Mouse (Mus musculus) hindbrain, embryonic 11.5 days (tissue): Measurements from ENCODE around the gene Fancd2. TPM values are rescaled to one million over a fixed set of nuclear protein-coding genes. Genes with fewer than 3 reads are reported as not detected.

Source experiments
- ATAC-seq: fragments of 200-750 bp; cut with Nextera tagmentation; 2 replicates; pipeline ENCODE4 v1.8.0; 2017; ENCODE audit warnings: mild to moderate bottlenecking, moderate TSS enrichment, moderate library complexity; ENCODE audit not compliant: low FRiP score
- DNase-seq: peaks from one replicate; pipeline ENCODE4 v3.0.0-alpha.2; 2015; ENCODE audit warnings: low spot score
- H3K27ac ChIP-seq: fragments of 300-500 bp; sonication (generic); 2 replicates; pipeline ENCODE4 v1.5.1; 2014; ENCODE audit warnings: mild to moderate bottlenecking, low read depth, low read length
- H3K27me3 ChIP-seq: fragments of 300-500 bp; sonication (generic); 2 replicates; pipeline ENCODE4 v1.6.1; 2014; ENCODE audit warnings: mild to moderate bottlenecking, low read length, moderate library complexity, mixed read lengths; ENCODE audit not compliant: control insufficient read depth, insufficient read depth
- H3K36me3 ChIP-seq: fragments of 300-500 bp; sonication (generic); 2 replicates; pipeline ENCODE4 v1.6.1; 2014; ENCODE audit warnings: mild to moderate bottlenecking, low read length, moderate library complexity, mixed read lengths; ENCODE audit not compliant: control insufficient read depth, insufficient read depth
- H3K4me1 ChIP-seq: fragments of 300-500 bp; sonication (generic); replicated peaks from 2 replicates; pipeline ENCODE4 v1.6.1; 2014; ENCODE audit warnings: low read length, mixed read lengths; ENCODE audit not compliant: control insufficient read depth, insufficient read depth
- H3K4me2 ChIP-seq: fragments of 300-500 bp; sonication (generic); replicated peaks from 2 replicates; pipeline ENCODE4 v1.6.1; 2014; ENCODE audit warnings: mild to moderate bottlenecking, low read depth, low read length
- H3K4me3 ChIP-seq: fragments of 300-500 bp; sonication (generic); 2 replicates; pipeline ENCODE4 v1.5.1; 2014; ENCODE audit warnings: low read depth, low read length
- H3K9ac ChIP-seq: fragments of 300-500 bp; sonication (generic); 2 replicates; pipeline ENCODE4 v1.6.1; 2014; ENCODE audit warnings: low read depth, low read length
- H3K9me3 ChIP-seq: fragments of 300-500 bp; sonication (generic); 2 replicates; pipeline ENCODE4 v1.6.1; 2016; ENCODE audit warnings: low read length; ENCODE audit not compliant: control insufficient read depth
- WGBS: fragments of 180-500 bp; shearing (Covaris S2); extraction: QIAGEN DNeasy Blood & Tissue Kit; methylation state at CpG from one replicate; pipeline ENCODE4 v1.1.7; 2014; 5-methylcytosine and 5-hydroxymethylcytosine counted together
- polyA plus RNA-seq: library from polyadenylated mRNA; unstranded; fragments of >200 nt; fragmentation: Nextera tagmentation; extraction: Ambion mirVana; gene quantifications from 2 replicates; pipeline ENCODE4 v1.2.1, GENCODE M21; 2014

Fancd2 gene
- polyA plus RNA-seq, 1 experiment from 2014 or later, result 14.3 TPM

- no peaks in the 10 kb centered on the region for H3K9me3 ChIP-seq
- H3K36me3 ChIP-seq, result no peaks in the 10 kb centered on the region
- no peaks in the 10 kb centered on the region for H3K4me1 ChIP-seq
- H3K27ac ChIP-seq, result no peak overlapping the region
- H3K4me3 ChIP-seq, result no peak overlapping the region
- WGBS, result 87% methylated on average over 4 of the region's 4 CpGs
- no peaks in the 10 kb centered on the region for H3K27me3 ChIP-seq
- no peak overlapping the region for H3K9ac ChIP-seq
- DNase-seq (no peak), ATAC-seq (no peak)
- no peak overlapping the region for H3K4me2 ChIP-seq
These were observed 66.5 kb downstream of the Fancd2 start for GRCm38 (mm10) chr6:113597945-113598344.

- Histone ChIP-seq H3K4me2 (no peak overlapping the region), H3K27ac (no peak overlapping the region), H3K27me3 (no peaks in the 10 kb centered on the region), H3K9me3 (no peaks in the 10 kb centered on the region), H3K9ac (no peak overlapping the region), H3K4me3 (no peak overlapping the region), H3K4me1 (no peaks in the 10 kb centered on the region), H3K36me3 (no peaks in the 10 kb centered on the region)
- DNase-seq, result no peak
- 89% methylated on average over 5 of the region's 5 CpGs for WGBS
- ATAC-seq, result no peak
These were observed 68.4 kb downstream of the Fancd2 start for GRCm38 (mm10) chr6:113599833-113600232.

- no peak for ATAC-seq
- no peaks in the 10 kb centered on the region for H3K36me3 ChIP-seq
- no peak within 1 kb of the TSS for H3K27ac ChIP-seq
These were observed 69.2 kb downstream of the Fancd2 start, which contains the start of gene Fancd2os for GRCm38 (mm10) chr6:113600543-113601139. Fancd2os (minus strand) TSS chr6:113600715.

GRCm38 (mm10) chr6:113602821-113603220 is 71.3 kb downstream of the Fancd2 start:
- DNase-seq (no peak), ATAC-seq (no peak)
- Histone ChIP-seq H3K27me3 (no peaks in the 10 kb centered on the region), H3K36me3 (no peaks in the 10 kb centered on the region), H3K4me3 (no peak overlapping the region), H3K27ac (no peak overlapping the region), H3K4me2 (no peak overlapping the region), H3K4me1 (no peaks in the 10 kb centered on the region), H3K9me3 (no peaks in the 10 kb centered on the region), H3K9ac (no peak overlapping the region)
- WGBS, result 95% methylated on average over 6 of the region's 6 CpGs

More at GRCm38 (mm10) chr6:113600543-113601139, 69.2 kb downstream of the Fancd2 start, which contains the start of gene Fancd2os:
- Histone ChIP-seq H3K9ac (no peak within 1 kb of the TSS), H3K4me3 (no peak within 1 kb of the TSS), H3K4me1 (no peaks in the 10 kb centered on the region), H3K27me3 (no peaks in the 10 kb centered on the region), H3K4me2 (0 out of 2 replicates have a peak within 1 kb of the TSS, but pooled peaks have one; percentile 11), H3K9me3 (no peaks in the 10 kb centered on the region)
- peak; percentile 22 for DNase-seq
- WGBS, result 39% methylated on average over 22 of the region's 23 CpGs

DNA sequence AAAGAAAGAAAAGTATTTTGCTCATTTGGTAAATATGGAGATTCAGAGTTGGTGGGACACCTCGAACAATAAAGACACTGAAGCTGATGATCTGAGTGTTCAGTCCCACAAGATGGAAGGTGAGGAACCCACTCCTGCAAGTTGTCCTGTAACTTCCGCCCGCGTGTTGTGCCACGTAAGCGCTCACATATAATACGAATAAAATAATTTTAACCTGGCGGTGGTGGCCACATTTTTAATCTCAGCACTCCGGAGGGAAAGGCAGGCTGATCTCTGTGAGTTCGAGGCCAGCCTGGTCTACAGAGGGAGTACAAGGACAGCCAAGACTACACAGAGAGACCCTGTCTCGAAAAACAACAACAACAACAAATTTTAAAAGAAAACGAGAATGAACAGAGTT is 72.5 kb downstream of the Fancd2 start:
- Histone ChIP-seq H3K9me3 (no peaks in the 10 kb centered on the region), H3K36me3 (no peaks in the 10 kb centered on the region), H3K4me2 (peak overlapping the region; percentile 63), H3K27me3 (no peaks in the 10 kb centered on the region), H3K4me1 (no peaks in the 10 kb centered on the region), H3K27ac (no peak overlapping the region), H3K4me3 (peak overlapping the region; percentile 92), H3K9ac (no peak overlapping the region; the same call in 1 of the 2 replicates)
- WGBS, result 52% methylated on average over 12 of the region's 12 CpGs
- DNase-seq, result no peak
- no peak for ATAC-seq

DNA sequence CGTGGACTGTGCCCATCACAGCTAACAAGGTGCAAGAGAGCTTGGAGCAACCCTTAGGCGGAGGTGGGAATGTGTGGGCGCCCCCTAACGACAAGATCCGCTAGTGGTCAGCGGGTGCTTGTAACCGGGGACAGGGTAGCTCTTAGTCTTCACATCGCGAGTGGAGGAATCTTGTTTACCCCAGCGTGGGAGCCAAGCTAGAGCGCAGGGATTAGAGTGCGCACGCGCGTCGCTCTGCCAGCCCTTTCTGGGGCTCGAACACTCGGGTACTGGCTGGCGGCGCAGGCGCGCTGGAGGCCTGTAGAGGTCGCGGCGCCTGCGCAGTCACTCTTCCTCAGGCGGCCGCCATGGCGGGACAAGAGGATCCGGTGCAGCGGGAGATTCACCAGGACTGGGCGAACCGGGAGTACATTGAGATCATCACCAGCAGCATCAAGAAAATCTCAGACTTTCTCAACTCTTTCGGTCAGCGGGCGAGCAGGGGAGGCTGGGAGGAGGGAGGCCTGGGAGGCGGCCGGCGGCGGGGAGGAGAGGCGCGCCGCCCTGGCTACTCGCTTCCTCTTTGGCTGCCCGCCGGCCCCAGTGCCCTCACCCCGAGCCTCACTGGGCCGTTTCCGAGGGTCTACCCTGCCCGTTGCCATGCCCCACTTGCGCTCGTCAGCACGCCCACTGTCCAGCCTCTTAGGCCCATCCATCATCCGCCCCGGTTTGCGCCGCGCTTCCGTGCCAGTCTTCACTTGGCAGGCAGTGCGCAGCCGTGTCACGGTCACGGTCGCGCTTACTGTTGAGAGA is 73.1 kb downstream of the Fancd2 start, which contains the start of gene Brk1:
Gene Brk1 (plus strand): TSS at position 341 of the 792 bp plus-strand sequence.
- 1% methylated on average over 63 of the region's 65 CpGs for WGBS
- Histone ChIP-seq H3K36me3 (no peaks in the 10 kb centered on the region), H3K4me1 (no peaks in the 10 kb centered on the region), H3K27ac (peak within 1 kb of the TSS; percentile 74), H3K4me2 (peak within 1 kb of the TSS; percentile 63), H3K9ac (peak within 1 kb of the TSS; percentile 91), H3K27me3 (no peaks in the 10 kb centered on the region), H3K9me3 (no peaks in the 10 kb centered on the region), H3K4me3 (peak within 1 kb of the TSS; percentile 92)
- DNase-seq (peak; percentile 95), ATAC-seq (peak; percentile 93)

DNA sequence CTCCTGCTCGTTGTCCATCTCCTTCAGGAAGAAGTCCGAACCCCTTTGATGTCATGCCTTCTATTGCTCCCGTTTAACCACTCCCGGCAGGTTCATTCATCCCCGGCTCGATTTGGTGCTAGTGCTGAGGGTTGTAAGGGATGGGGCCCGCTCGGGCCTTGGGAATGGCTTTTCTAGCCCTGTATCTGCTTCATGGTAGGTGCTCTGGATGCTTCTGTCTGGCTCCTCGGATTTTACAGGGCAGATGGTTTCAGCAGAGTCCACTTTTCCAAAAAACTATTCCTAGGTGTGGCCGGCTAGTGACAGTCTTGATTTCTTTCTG is 73.7 kb downstream of the Fancd2 start:
- H3K4me3 ChIP-seq, result peak overlapping the region; percentile 92
- H3K4me2 ChIP-seq, result peak overlapping the region; percentile 63
- ATAC-seq (no peak; the same call in 1 of the 2 replicates), DNase-seq (peak; percentile 68)
- H3K4me1 ChIP-seq, result no peaks in the 10 kb centered on the region
- H3K27ac ChIP-seq, result peak overlapping the region; percentile 74; the same call in 1 of the 2 replicates
- H3K9me3 ChIP-seq, result no peaks in the 10 kb centered on the region
- H3K27me3 ChIP-seq, result no peaks in the 10 kb centered on the region
- H3K36me3 ChIP-seq, result no peaks in the 10 kb centered on the region
- 5% methylated on average over 10 of the region's 10 CpGs for WGBS
- peak overlapping the region; percentile 91 for H3K9ac ChIP-seq

GRCm38 (mm10) chr6:113608871-113609270 is 77.4 kb downstream of the Fancd2 start:
- Histone ChIP-seq H3K9me3 (no peaks in the 10 kb centered on the region), H3K27me3 (no peaks in the 10 kb centered on the region), H3K9ac (no peak overlapping the region), H3K4me1 (no peaks in the 10 kb centered on the region), H3K36me3 (0 out of 2 replicates have a peak, but pooled peaks cover 2% of the 10 kb centered on the region), H3K27ac (no peak overlapping the region), H3K4me3 (no peak overlapping the region), H3K4me2 (no peak overlapping the region)
- WGBS, result 89% methylated on average over 6 of the region's 6 CpGs
- no peak for ATAC-seq
- DNase-seq, result no peak
